Mouse (Mus musculus): ENCODE results near the gene Iqgap2.

- TF ChIP-seq CTCF (IDR thresholded peaks at IDR 0.05; ENCODE audit: insufficient read depth, low read length) (no peak), POLR2A (IDR thresholded peaks at IDR 0.05; ENCODE audit: borderline replicate concordance, extremely low read depth, low read depth, low read length) (no peak)
These were observed 48.9 kb downstream of the Iqgap2 start for GRCm38 (mm10) chr13:95842803-95843202.
